Mouse (Mus musculus): Measurements from ENCODE around the gene Cd47.

Gene Cd47

GRCm38 (mm10) chr16:49949261-49949660 lies 148.9 kb downstream of the Cd47 start:
- no peak for DNase-seq (ENCODE audit: low spot score in 2 of 2)

GRCm38 (mm10) chr16:49950340-49950739 lies 150.0 kb downstream of the Cd47 start:
- DNase-seq (ENCODE audit: low spot score in 2 of 2): no peak

GRCm38 (mm10) chr16:49951288-49951691 lies 151.0 kb downstream of the Cd47 start:
- DNase-seq (ENCODE audit: low spot score in 2 of 2): no peak

GRCm38 (mm10) chr16:49951925-49952523 lies 151.7 kb downstream of the Cd47 start:
- no peak for DNase-seq (ENCODE audit: low spot score in 2 of 2)

GRCm38 (mm10) chr16:49953817-49954216 lies 153.5 kb downstream of the Cd47 start:
- no peak for DNase-seq (ENCODE audit: low spot score in 2 of 2)

- no peak for DNase-seq (ENCODE audit: low spot score in 2 of 2)
Observed at GRCm38 (mm10) chr16:49954909-49955308, 154.6 kb downstream of the Cd47 start.

- no peak for DNase-seq (ENCODE audit: low spot score in 2 of 2)
Observed at GRCm38 (mm10) chr16:49955325-49955724, 155.0 kb downstream of the Cd47 start.

GRCm38 (mm10) chr16:49955952-49956351 lies 155.6 kb downstream of the Cd47 start:
- DNase-seq (ENCODE audit: low spot score in 2 of 2): no peak

- DNase-seq (ENCODE audit: low spot score in 2 of 2): no peak
Observed at GRCm38 (mm10) chr16:49956531-49957302, 156.4 kb downstream of the Cd47 start.

GRCm38 (mm10) chr16:49958900-49959436 lies 158.6 kb downstream of the Cd47 start:
- no peak for DNase-seq (ENCODE audit: low spot score in 2 of 2)

- DNase-seq (ENCODE audit: low spot score in 2 of 2): peak; percentile 23 to 39
Observed at GRCm38 (mm10) chr16:49962305-49962704, 162.0 kb downstream of the Cd47 start.

GRCm38 (mm10) chr16:49964321-49964986 lies 164.1 kb downstream of the Cd47 start:
- no peak for DNase-seq (ENCODE audit: low spot score in 2 of 2)

All from natural killer cell, adult 2 months (primary cell).